Mouse (Mus musculus) neural tube, embryonic 12.5 days (tissue): ENCODE results near the gene Gm5475. TPM values are rescaled to one million over a fixed set of nuclear protein-coding genes. Genes with fewer than 3 reads are reported as not detected.

Experiments used
- ATAC-seq: fragments of 200-750 bp; cut with Nextera tagmentation; 2 replicates; pipeline ENCODE4 v1.8.0; 2017; ENCODE audit warnings: low read depth, mild to moderate bottlenecking, moderate TSS enrichment, moderate library complexity; ENCODE audit not compliant: low FRiP score
- H3K27ac ChIP-seq: fragments of 300-500 bp; sonication (generic); 2 replicates; pipeline ENCODE4 v1.5.1; 2016
- H3K27me3 ChIP-seq: fragments of 300-500 bp; sonication (generic); replicated peaks from 2 replicates; pipeline ENCODE4 v1.6.1; 2016; ENCODE audit warnings: mild to moderate bottlenecking
- H3K36me3 ChIP-seq: fragments of 300-500 bp; sonication (generic); 2 replicates; pipeline ENCODE4 v1.6.1; 2016; ENCODE audit warnings: mild to moderate bottlenecking
- H3K4me1 ChIP-seq: fragments of 300-500 bp; sonication (generic); 2 replicates; pipeline ENCODE4 v1.6.1; 2016
- H3K4me2 ChIP-seq: fragments of 300-500 bp; sonication (generic); replicated peaks from 2 replicates; pipeline ENCODE4 v1.6.1; 2016; ENCODE audit warnings: mild to moderate bottlenecking
- H3K4me3 ChIP-seq: fragments of 300-500 bp; sonication (generic); 2 replicates; pipeline ENCODE4 v1.5.1; 2016
- H3K9ac ChIP-seq: fragments of 300-500 bp; sonication (generic); 2 replicates; pipeline ENCODE4 v1.6.1; 2016; ENCODE audit warnings: mild to moderate bottlenecking
- H3K9me3 ChIP-seq: fragments of 300-500 bp; sonication (generic); 2 replicates; pipeline ENCODE4 v1.6.1; 2016; ENCODE audit warnings: mild to moderate bottlenecking
- WGBS: fragments of 180-500 bp; shearing (Covaris S2); methylation state at CpG from one replicate; pipeline ENCODE4 v1.1.7; 2016; 5-methylcytosine and 5-hydroxymethylcytosine counted together
- polyA plus RNA-seq: library from polyadenylated mRNA; unstranded; fragments of >200 nt; fragmentation: Nextera tagmentation; extraction: Ambion mirVana; gene quantifications from 2 replicates; pipeline ENCODE4 v1.2.1, GENCODE M21; 2016

Gene Gm5475
- polyA plus RNA-seq, 1 experiment from 2014 or later = 0.18 TPM

GRCm38 (mm10) chr15:100458055-100458454, 36.1 kb downstream of the Gm5475 start:
- no peak overlapping the region for H3K27ac ChIP-seq
- WGBS = 41% methylated on average over 10 of the region's 10 CpGs
- H3K9ac ChIP-seq = no peak overlapping the region
- no peaks in the 10 kb centered on the region for H3K9me3 ChIP-seq
- no peak for ATAC-seq
- H3K27me3 ChIP-seq = no peaks in the 10 kb centered on the region
- H3K4me2 ChIP-seq = no peak overlapping the region
- H3K4me1 ChIP-seq = no peaks in the 10 kb centered on the region
- H3K4me3 ChIP-seq = no peak overlapping the region
- H3K36me3 ChIP-seq = no peaks in the 10 kb centered on the region

GRCm38 (mm10) chr15:100460942-100461341, 39.0 kb downstream of the Gm5475 start:
- no peaks in the 10 kb centered on the region for H3K36me3 ChIP-seq
- no peak overlapping the region for H3K9ac ChIP-seq
- 10% methylated on average over 12 of the region's 12 CpGs for WGBS
- no peaks in the 10 kb centered on the region for H3K4me1 ChIP-seq
- H3K4me3 ChIP-seq = no peak overlapping the region
- H3K27ac ChIP-seq = no peak overlapping the region
- ATAC-seq = no peak
- H3K4me2 ChIP-seq = peak overlapping the region; percentile 37; the same call in 1 of the 2 replicates
- no peaks in the 10 kb centered on the region for H3K27me3 ChIP-seq
- no peaks in the 10 kb centered on the region for H3K9me3 ChIP-seq

- Histone ChIP-seq H3K4me3 (no peak overlapping the region), H3K27me3 (no peaks in the 10 kb centered on the region), H3K9ac (no peak overlapping the region), H3K4me2 (no peak overlapping the region), H3K36me3 (no peaks in the 10 kb centered on the region), H3K27ac (no peak overlapping the region), H3K9me3 (no peaks in the 10 kb centered on the region), H3K4me1 (no peaks in the 10 kb centered on the region)
- ATAC-seq = no peak
- WGBS = 75% methylated on average over 9 of the region's 9 CpGs
Observed at GRCm38 (mm10) chr15:100461646-100462045, 39.7 kb downstream of the Gm5475 start.

- Histone ChIP-seq H3K9me3 (no peaks in the 10 kb centered on the region), H3K36me3 (no peaks in the 10 kb centered on the region), H3K4me3 (no peak overlapping the region), H3K27ac (no peak overlapping the region), H3K4me2 (no peak overlapping the region), H3K4me1 (no peaks in the 10 kb centered on the region), H3K9ac (no peak overlapping the region), H3K27me3 (no peaks in the 10 kb centered on the region)
- no peak for ATAC-seq
- 75% methylated on average over 5 of the region's 5 CpGs for WGBS
Observed at GRCm38 (mm10) chr15:100462086-100462485, 40.1 kb downstream of the Gm5475 start.

GRCm38 (mm10) chr15:100463712-100464111, 41.8 kb downstream of the Gm5475 start:
- Histone ChIP-seq H3K9ac (no peak overlapping the region), H3K4me1 (peaks cover 11% of the 10 kb centered on the region), H3K4me2 (no peak overlapping the region), H3K4me3 (no peak overlapping the region), H3K9me3 (no peaks in the 10 kb centered on the region), H3K36me3 (no peaks in the 10 kb centered on the region), H3K27me3 (no peaks in the 10 kb centered on the region), H3K27ac (no peak overlapping the region)
- ATAC-seq = no peak
- 30% methylated on average over 6 of the region's 6 CpGs for WGBS

GRCm38 (mm10) chr15:100465432-100465831, 43.5 kb downstream of the Gm5475 start:
- ATAC-seq = no peak
- H3K27me3 ChIP-seq = no peaks in the 10 kb centered on the region
- 74% methylated on average over 2 of the region's 2 CpGs for WGBS

GRCm38 (mm10) chr15:100467738-100468137, 45.8 kb downstream of the Gm5475 start:
- peaks cover 10% of the 10 kb centered on the region; the same call in 1 of the 2 replicates for H3K36me3 ChIP-seq
- no peaks in the 10 kb centered on the region for H3K9me3 ChIP-seq
- peaks cover 23% of the 10 kb centered on the region for H3K4me1 ChIP-seq
- ATAC-seq = no peak
- no peaks in the 10 kb centered on the region for H3K27me3 ChIP-seq
- H3K27ac ChIP-seq = no peak overlapping the region
- H3K9ac ChIP-seq = peak overlapping the region; percentile 79
- 44% methylated on average over 8 of the region's 8 CpGs for WGBS
- peak overlapping the region; percentile 64 for H3K4me3 ChIP-seq
- H3K4me2 ChIP-seq = peak overlapping the region; percentile 92

More at GRCm38 (mm10) chr15:100465432-100465831, 43.5 kb downstream of the Gm5475 start:
- Histone ChIP-seq H3K4me3 (no peak overlapping the region), H3K27ac (no peak overlapping the region), H3K9ac (no peak overlapping the region), H3K9me3 (no peaks in the 10 kb centered on the region), H3K4me1 (peaks cover 22% of the 10 kb centered on the region), H3K4me2 (no peak overlapping the region), H3K36me3 (no peaks in the 10 kb centered on the region)

GRCm38 (mm10) chr15:100468295-100469188, 46.6 kb downstream of the Gm5475 start, which contains the start of gene Letmd1:
Gene Letmd1, plus strand, starts transcription at chr15:100469023.
- 2% methylated on average over 84 of the region's 84 CpGs for WGBS
- H3K4me1 ChIP-seq = peaks cover 23% of the 10 kb centered on the region
- H3K36me3 ChIP-seq = peaks cover 13% of the 10 kb centered on the region
- peak within 1 kb of the TSS; percentile 79 for H3K9ac ChIP-seq
- peak within 1 kb of the TSS; percentile 92 for H3K4me2 ChIP-seq
- H3K27me3 ChIP-seq = no peaks in the 10 kb centered on the region
- peak; percentile 91 for ATAC-seq
- H3K27ac ChIP-seq = peak within 1 kb of the TSS; percentile 43; the same call in 1 of the 2 replicates
- peak within 1 kb of the TSS; percentile 64 for H3K4me3 ChIP-seq
- no peaks in the 10 kb centered on the region for H3K9me3 ChIP-seq

GRCm38 (mm10) chr15:100469189-100469545, 47.2 kb downstream of the Gm5475 start:
- under 1% methylated on average over 19 of the region's 19 CpGs for WGBS
- Histone ChIP-seq H3K36me3 (peaks cover 20% of the 10 kb centered on the region), H3K4me1 (peaks cover 23% of the 10 kb centered on the region), H3K9ac (peak overlapping the region; percentile 79), H3K4me3 (peak overlapping the region; percentile 64), H3K4me2 (peak overlapping the region; percentile 92), H3K27ac (peak overlapping the region; percentile 43; the same call in 1 of the 2 replicates), H3K27me3 (no peaks in the 10 kb centered on the region), H3K9me3 (no peaks in the 10 kb centered on the region)
- peak; percentile 45; the same call in 1 of the 2 replicates for ATAC-seq

- no peaks in the 10 kb centered on the region for H3K27me3 ChIP-seq
- H3K27ac ChIP-seq = no peak overlapping the region
- H3K9ac ChIP-seq = 0 out of 2 replicates have a peak overlapping the region, but pooled peaks have one; percentile 79
- 71% methylated on average over 10 of the region's 10 CpGs for WGBS
- peaks cover 28% of the 10 kb centered on the region for H3K36me3 ChIP-seq
- peak overlapping the region; percentile 64 for H3K4me3 ChIP-seq
- no peak for ATAC-seq
- peaks cover 23% of the 10 kb centered on the region for H3K4me1 ChIP-seq
- H3K9me3 ChIP-seq = no peaks in the 10 kb centered on the region
- H3K4me2 ChIP-seq = peak overlapping the region; percentile 92
Observed at GRCm38 (mm10) chr15:100470037-100470436, 48.1 kb downstream of the Gm5475 start.

- Histone ChIP-seq H3K9me3 (no peaks in the 10 kb centered on the region), H3K4me2 (no peak overlapping the region), H3K9ac (no peak overlapping the region), H3K4me1 (peaks cover 12% of the 10 kb centered on the region), H3K36me3 (peaks cover 66% of the 10 kb centered on the region), H3K4me3 (no peak overlapping the region), H3K27ac (no peak overlapping the region), H3K27me3 (no peaks in the 10 kb centered on the region)
- WGBS = 80% methylated on average over 7 of the region's 7 CpGs
- ATAC-seq = no peak
Observed at GRCm38 (mm10) chr15:100473926-100474503, 52.1 kb downstream of the Gm5475 start.
